Mouse (Mus musculus) heart, embryonic 12.5 days (tissue): ENCODE data around the gene 3110082J24Rik. TPM values are rescaled to one million over a fixed set of nuclear protein-coding genes. Genes with fewer than 3 reads are reported as not detected.
A peak's percentile ranks its signal among the peaks of the same experiment; 100 is the strongest.
"Not testable (repeated sequence)": the region's sequence is repeated elsewhere in the genome, so short reads cannot be mapped to it uniquely, and the experiment has no call there.

Experiments used
- ATAC-seq: fragments of 200-750 bp; cut with Nextera tagmentation; 2 replicates; pipeline ENCODE4 v1.8.0; 2017; ENCODE audit warnings: moderate TSS enrichment, moderate library complexity; ENCODE audit not compliant: insufficient number of reproducible peaks, low FRiP score
- H3K27ac ChIP-seq: fragments of 300-500 bp; sonication (generic); 2 replicates; pipeline ENCODE4 v1.5.1; 2016; ENCODE audit warnings: mild to moderate bottlenecking, moderate library complexity; ENCODE audit not compliant: poor library complexity, severe bottlenecking
- H3K27me3 ChIP-seq: fragments of 300-500 bp; sonication (generic); replicated peaks from 2 replicates; pipeline ENCODE4 v1.6.1; 2016; ENCODE audit warnings: mild to moderate bottlenecking, moderate library complexity
- H3K36me3 ChIP-seq: fragments of 300-500 bp; sonication (generic); 2 replicates; pipeline ENCODE4 v1.6.1; 2016; ENCODE audit warnings: mild to moderate bottlenecking, moderate library complexity
- H3K4me1 ChIP-seq: fragments of 300-500 bp; sonication (generic); replicated peaks from 2 replicates; pipeline ENCODE4 v1.6.1; 2016; ENCODE audit warnings: mild to moderate bottlenecking
- H3K4me2 ChIP-seq: fragments of 300-500 bp; sonication (generic); 2 replicates; pipeline ENCODE4 v1.6.1; 2016; ENCODE audit warnings: mild to moderate bottlenecking, moderate library complexity
- H3K4me3 ChIP-seq: fragments of 300-500 bp; sonication (generic); 2 replicates; pipeline ENCODE4 v1.5.1; 2016; ENCODE audit warnings: mild to moderate bottlenecking
- H3K9ac ChIP-seq: fragments of 300-500 bp; sonication (generic); 2 replicates; pipeline ENCODE4 v1.6.1; 2016; ENCODE audit warnings: mild to moderate bottlenecking, moderate library complexity
- H3K9me3 ChIP-seq: fragments of 300-500 bp; sonication (generic); replicated peaks from 2 replicates; pipeline ENCODE4 v1.6.1; 2016; ENCODE audit warnings: mild to moderate bottlenecking, moderate library complexity
- WGBS: fragments of 180-500 bp; shearing (Covaris S2); methylation state at CpG from one replicate; pipeline ENCODE4 v1.1.7; 2016; 5-methylcytosine and 5-hydroxymethylcytosine counted together
- polyA plus RNA-seq: library from polyadenylated mRNA; unstranded; fragments of >200 nt; fragmentation: Nextera tagmentation; extraction: Ambion mirVana; gene quantifications from 2 replicates; pipeline ENCODE4 v1.2.1, GENCODE M21; 2016

3110082J24Rik gene
- polyA plus RNA-seq, 1 experiment from 2014 or later, result not detected

- H3K27ac ChIP-seq, result no peak overlapping the region
- H3K9me3 ChIP-seq, result no peaks in the 10 kb centered on the region
- H3K36me3 ChIP-seq, result peaks cover 41% of the 10 kb centered on the region
- no peaks in the 10 kb centered on the region for H3K27me3 ChIP-seq
- H3K9ac ChIP-seq, result peak overlapping the region; percentile 37
- H3K4me3 ChIP-seq, result peak overlapping the region; percentile 85
- whole genome bisulfite sequencing, result 75% methylated on average over 6 of the region's 6 CpGs
- no peak for ATAC-seq
- H3K4me2 ChIP-seq, result peak overlapping the region; percentile 80
- H3K4me1 ChIP-seq, result peaks cover 11% of the 10 kb centered on the region
Measured at GRCm38 (mm10) chr5:30071677-30072076, 34.2 kb downstream of the 3110082J24Rik start.

DNA sequence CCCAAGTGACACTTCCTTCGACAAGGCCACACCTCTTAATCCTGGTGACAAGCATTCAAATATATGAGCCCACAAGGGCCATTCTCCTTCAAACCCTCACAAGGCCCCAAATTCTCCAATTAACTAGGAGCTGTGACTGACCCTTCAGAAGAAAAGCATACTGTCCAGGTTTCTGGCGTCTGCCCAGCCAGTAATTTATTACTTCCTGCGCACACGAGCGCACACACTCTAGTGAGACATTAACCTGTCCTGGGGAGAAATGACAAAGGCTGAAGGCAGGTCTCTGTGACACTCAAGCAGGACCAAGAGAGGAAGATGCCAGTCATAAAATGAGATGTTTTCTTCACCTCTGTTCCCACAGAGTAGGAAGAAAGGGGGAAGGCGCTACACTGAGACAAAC is 38.2 kb downstream of the 3110082J24Rik start:
- no peak for ATAC-seq
- Histone ChIP-seq H3K27ac (no peak overlapping the region), H3K4me1 (peaks cover 11% of the 10 kb centered on the region), H3K4me2 (no peak overlapping the region), H3K4me3 (no peak overlapping the region), H3K9me3 (no peaks in the 10 kb centered on the region), H3K27me3 (no peaks in the 10 kb centered on the region), H3K36me3 (peaks cover 67% of the 10 kb centered on the region), H3K9ac (no peak overlapping the region)
- WGBS, result 82% methylated on average over 6 of the region's 6 CpGs

DNA sequence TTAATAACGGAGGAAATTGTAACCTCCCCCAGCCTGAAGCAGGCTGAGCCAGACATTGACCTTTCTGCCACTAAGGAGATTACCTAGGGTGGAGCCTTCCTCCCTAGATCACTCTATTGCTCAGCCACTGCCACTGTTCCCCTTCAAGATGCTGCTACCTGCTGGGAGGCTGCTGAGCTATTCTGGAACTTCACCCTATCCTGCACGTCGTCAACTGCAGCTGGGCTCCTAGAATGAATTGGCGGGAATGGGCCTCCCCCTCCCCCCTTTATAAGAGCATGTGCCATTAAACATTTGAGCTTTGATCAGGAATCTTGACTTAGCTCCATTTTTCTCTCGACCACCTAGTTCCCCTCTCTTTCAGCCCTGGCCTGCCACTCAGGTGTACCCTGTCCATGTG is 46.3 kb downstream of the 3110082J24Rik start:
- not testable (repeated sequence) for ATAC-seq, H3K9me3 ChIP-seq, H3K27ac ChIP-seq, H3K4me3 ChIP-seq, H3K27me3 ChIP-seq, H3K4me1 ChIP-seq, H3K9ac ChIP-seq, H3K4me2 ChIP-seq
- peaks cover 49% of the 10 kb centered on the region for H3K36me3 ChIP-seq
- 82% methylated on average over 5 of the region's 5 CpGs for WGBS

DNA sequence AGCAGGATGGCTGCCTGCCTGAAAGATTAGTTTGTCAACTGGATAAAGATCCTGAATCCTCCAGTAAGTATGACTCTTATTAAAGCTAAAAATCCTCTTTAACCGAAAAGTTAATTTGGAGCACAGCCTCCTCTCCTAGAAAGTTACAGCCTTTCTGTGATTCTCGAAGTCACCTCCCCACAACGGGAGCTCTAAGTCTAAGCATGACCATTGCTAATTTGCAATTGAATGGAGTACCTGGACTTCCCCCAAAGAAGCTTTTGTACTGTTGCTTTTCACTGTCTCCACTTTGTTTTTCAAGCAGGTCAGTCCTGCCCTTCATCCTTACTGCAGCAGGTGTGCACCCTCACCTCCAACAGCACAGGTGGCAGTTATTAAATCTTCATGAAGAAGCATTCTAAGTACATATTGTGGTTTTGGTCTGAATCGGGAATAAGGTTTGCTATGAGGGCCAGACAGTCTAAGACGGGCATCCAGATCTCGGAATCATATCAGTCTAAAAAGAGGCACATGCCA is 47.6 kb downstream of the 3110082J24Rik start:
- Histone ChIP-seq H3K4me2 (no peak overlapping the region), H3K9ac (no peak overlapping the region), H3K36me3 (peaks cover 38% of the 10 kb centered on the region), H3K27ac (no peak overlapping the region), H3K27me3 (no peaks in the 10 kb centered on the region), H3K4me1 (no peaks in the 10 kb centered on the region), H3K9me3 (no peaks in the 10 kb centered on the region), H3K4me3 (no peak overlapping the region)
- 91% methylated on average over 6 of the region's 6 CpGs for WGBS
- no peak for ATAC-seq

Other genes with a start within 250 kb of the 3110082J24Rik start
- 0.43 TPM in 1 of 2 replicates, not detected in the other for gene Il6, start 93.0 kb downstream of the 3110082J24Rik start, polyA plus RNA-seq
- gene Tyms, start 32.5 kb downstream of the 3110082J24Rik start, polyA plus RNA-seq, result 120 and 123 TPM in 2 replicates
- gene Garem2, start 925 bp downstream of the 3110082J24Rik start, polyA plus RNA-seq, result 0.40 and 0.51 TPM in 2 replicates
- 237 and 239 TPM in 2 replicates for gene Hadha, start 49.1 kb upstream of the 3110082J24Rik start, polyA plus RNA-seq
- 307 and 321 TPM in 2 replicates for gene Hadhb, start 49.2 kb upstream of the 3110082J24Rik start, polyA plus RNA-seq
- 0.37 TPM in 1 of 2 replicates, not detected in the other for gene Adgrf3, start 99.6 kb upstream of the 3110082J24Rik start, polyA plus RNA-seq
- 20.8 and 21.4 TPM in 2 replicates for gene Selenoi, start 126.5 kb upstream of the 3110082J24Rik start, polyA plus RNA-seq
- 0.18 and 0.19 TPM in 2 replicates for gene Drc1, start 175.3 kb upstream of the 3110082J24Rik start, polyA plus RNA-seq